Mouse (Mus musculus): ENCODE results near the gene Tapbp.

The Tapbp gene

DNA sequence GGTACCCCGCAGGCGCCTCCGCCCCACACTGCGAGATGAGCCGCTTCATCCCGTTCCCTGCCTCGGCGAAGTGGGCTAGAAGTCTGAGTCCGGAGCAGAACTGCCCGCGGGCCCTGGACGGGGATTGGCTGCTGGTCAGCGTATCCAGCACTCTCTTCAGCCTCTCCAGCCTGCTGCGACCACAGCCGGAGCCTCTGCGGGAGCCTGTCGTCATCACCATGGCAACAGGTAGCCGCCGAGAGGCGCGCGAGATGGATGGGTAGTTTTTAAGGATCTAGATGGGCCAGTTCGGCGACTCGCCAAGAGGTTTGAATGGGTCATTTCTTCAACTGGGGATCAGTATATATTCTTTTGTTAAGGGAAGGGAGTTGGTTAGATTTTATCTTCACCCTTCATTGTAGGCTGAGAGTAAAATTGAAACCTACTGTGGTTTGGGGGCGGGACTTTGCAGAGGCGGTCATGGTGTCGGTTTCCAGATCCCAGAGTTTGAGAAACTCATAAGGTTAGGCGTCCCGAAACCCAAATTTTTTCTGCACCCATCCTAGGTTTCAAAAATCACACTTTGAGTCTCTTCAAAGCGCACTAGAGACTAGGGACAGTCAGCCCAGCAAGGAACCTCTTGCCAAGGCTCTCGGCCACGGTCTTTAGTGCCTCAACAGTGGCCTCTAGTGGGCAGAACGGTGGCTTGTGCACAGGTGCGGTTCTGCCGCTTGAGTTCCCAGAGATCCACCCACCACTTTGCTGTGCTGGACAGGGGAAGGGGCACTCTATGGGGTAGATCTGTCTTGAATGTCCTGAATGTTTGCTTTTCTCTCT, 4.8 kb downstream of the Tapbp start:
- CTCF ChIA-PET = interaction anchor here (0.8 kb wide), 1 partner anchor 24 kb away, joined by 5 read pairs; no protein-coding TSS in a partner anchor

GRCm38 (mm10) chr17:33921361-33921760, 5.7 kb downstream of the Tapbp start:
- CTCF ChIA-PET = interaction anchor here (0.8 to 1.5 kb wide), 2 partner anchors 11 to 25 kb away, joined by 5 to 6 read pairs; no protein-coding TSS in a partner anchor

DNA sequence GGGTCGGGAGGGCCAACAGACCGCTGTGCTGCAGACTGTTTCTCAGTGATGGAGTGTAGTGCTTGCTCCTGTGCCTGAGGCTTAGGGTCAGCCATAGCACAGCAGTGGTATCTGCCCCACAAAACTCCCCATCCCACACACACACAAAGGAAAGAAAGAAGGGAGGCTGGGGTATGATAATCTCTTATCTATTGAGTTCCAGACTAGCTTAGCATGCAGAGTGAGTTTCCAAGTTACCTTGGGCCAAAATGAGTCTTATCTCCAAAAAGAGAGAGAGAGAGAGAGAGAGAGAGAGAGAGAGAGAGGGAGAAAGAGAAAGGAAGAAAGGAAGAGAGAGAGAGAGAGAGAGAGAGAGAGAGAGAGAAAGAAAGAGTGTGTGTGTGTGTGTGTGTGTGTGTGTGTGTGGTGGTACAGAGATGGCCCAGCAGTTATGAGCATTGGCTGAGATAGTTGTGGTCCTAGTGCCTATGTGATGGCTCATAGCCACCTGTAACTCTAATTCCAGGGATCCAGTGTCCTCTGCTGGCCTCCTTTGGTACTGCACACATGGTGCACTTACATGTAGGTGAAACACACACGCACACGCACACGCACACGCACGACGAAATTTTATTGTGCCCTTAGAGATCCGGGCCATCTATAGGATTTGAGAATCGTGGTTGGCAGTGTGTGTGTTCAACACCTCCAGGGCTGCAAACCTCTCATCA, 9.0 kb downstream of the Tapbp start:
- CTCF ChIA-PET = interaction anchor here (0.6 to 1.0 kb wide), 3 partner anchors 27 to 229 kb away, joined by 3 to 11 read pairs (median 6); no protein-coding TSS in a partner anchor

DNA sequence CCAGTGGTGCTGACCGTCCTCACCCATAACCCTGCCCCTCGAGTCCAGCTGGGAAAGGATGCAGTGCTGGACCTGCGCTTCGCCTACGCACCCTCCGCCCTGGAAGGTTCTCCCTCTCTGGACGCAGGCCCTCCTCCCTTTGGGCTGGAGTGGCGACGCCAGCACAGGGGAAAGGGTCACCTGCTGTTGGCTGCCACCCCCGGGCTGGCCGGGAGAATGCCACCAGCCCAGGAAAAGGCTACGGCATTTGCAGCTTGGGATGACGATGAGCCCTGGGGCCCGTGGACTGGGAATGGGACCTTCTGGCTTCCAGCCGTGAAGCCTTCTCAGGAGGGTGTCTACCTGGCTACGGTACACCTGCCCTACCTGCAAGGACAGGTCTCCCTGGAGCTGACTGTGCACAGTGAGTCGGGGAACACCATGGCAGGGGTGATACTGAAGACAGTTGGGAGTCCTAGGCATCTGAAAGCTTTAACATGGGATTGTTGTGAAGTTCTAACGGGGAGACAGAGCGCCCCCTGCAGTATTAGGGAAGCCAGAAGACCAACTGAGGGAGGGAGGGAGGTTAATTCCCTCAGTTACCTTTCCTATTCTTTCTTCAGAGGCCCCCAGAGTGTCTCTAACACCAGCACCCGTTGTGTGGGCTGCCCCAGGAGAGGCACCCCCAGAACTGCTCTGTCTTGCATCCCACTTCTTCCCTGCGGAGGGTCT, 9.9 kb downstream of the Tapbp start:
- CTCF ChIA-PET = interaction anchor here (0.6 to 1.0 kb wide), 3 partner anchors 28 to 30 kb away, joined by 3 to 11 read pairs (median 3); no protein-coding TSS in a partner anchor

GRCm38 (mm10) chr17:33926207-33926932, 10.7 kb downstream of the Tapbp start:
- CTCF ChIA-PET = interaction anchor here (1.0 kb wide), 2 partner anchors 15 to 30 kb away, joined by 3 to 11 read pairs; partner anchors contain the start of gene Wdr46

DNA sequence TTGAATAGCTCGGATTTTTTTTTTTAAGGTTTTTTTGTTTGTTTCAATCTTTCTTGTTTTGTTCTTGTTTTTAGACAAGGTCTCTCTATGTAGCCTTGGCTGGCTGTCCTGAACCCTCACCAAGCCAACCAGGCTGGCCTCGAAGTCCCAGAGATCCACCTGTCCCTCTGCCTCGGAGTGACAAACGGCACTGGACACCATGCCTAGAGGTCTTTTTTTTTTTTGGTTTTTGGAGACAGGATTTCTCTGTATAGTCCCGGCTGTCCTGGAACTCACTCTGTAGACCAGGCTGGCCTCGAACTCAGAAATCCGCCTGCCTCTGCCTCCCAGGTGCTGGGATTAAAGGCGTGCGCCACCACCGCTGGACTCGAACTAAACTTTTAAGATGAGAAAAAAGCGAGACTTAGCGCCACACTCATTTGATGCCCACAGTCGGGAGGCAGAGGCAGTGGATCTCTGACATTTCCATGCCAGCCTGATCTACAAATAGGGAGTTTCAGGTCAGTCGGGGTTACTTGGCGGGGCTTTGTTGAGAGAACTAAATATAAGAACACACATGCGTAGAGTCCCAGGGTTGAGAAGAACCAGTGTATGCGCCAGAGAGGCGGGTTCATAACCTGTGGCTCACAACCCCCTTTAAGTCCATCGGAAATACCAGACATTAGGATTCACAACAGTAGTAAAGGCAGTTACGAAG, 12.7 kb downstream of the Tapbp start:
- CTCF ChIA-PET = interaction anchor here (0.6 to 0.7 kb wide), 3 partner anchors 11 to 18 kb away, joined by 3 to 5 read pairs (median 3); partner anchors contain the start of genes Pfdn6 and Wdr46

DNA sequence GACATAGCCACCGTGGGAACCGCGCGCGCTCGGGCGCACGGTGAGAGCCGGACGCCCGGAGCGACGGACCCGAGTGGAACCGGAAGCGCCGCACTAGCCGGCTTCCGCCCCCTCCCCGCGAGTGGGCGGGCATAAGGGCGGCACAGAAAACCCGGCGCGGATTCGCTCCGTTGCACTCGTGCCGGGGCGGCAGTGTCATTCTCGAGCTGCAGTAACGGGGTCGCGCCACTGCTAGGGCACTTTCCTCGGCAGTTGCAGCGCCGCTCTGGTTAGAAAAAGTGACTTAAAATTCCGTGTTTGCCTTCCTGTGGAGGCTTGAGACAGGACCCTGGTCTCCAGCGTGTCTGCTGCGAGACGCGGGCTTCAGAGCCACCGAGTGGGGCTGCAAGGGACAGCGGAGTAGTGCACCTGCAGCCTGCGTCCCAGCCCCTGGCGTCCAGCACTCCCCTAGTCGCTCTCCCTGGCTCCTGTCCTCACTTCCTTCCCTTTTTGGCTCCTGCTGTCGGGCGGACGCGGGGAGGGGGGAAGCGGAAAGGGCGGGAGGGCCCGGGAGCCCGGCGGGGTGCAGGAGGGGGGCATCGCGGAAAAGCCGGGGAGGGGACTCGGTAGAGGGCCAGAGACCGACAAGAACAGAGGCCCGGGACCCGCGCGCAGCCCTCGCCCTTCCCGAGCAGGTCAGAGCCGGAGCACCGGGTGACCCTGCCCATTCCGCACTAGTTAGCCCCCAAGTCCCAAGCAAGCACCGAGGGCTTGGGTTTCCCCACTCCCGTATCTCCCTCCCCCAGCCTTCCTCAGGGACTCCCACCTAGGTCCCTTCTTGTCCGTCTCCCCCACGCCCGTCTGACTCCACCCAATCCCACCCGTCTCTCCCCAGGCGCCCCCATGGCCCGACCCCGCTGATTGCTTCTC, 13.9 kb downstream of the Tapbp start, which contains the start of gene Rgl2:
Gene Rgl2 (plus strand): TSS at position 173 of the 909 bp plus-strand sequence.
- CTCF ChIA-PET = interaction anchor here (1.5 kb wide), 1 partner anchor 10 kb away, joined by 3 read pairs; the partner anchor contains the start of gene Pfdn6

DNA sequence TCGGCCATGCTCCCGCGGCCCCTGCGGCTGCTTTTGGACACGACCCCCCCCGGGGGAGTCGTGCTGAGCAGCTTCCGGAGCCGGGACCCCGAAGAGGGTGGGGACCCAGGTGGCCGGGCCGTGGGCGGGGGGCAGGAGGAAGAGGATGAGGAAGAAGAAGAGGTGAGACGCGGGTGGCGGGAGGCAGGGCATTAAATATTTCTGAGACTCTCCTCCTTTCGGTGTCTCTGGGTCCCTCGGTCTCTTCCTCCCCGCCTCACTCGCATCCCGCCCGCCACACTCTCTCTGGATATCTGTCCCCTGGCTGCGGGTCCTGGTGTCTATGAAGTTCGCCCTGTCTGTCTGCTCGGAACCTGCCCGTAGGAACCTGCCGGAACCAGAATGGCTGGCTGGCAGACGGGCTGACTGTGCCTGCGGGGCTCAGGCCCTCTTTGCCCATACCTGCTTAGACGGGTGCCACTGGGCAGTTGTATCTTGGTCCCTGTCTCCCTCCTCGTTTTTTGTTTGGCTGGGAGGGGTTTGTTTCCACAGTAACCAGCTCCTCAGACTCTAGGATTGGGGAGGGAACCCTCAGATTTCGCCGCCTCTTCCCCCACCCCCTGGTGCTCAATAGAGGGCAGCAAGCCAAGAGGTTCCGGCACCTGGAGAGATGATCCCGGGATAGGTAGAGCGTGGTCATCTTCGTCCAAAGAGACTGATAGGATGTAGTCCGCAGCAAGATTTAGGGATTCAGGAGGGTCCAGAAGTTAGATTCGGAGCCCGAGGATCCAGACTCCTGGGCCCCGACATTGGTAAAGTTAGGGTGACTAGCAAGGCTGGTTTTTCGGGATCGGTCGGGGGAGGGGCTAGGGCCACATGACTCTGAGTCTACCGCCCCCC, 14.8 kb downstream of the Tapbp start:
- CTCF ChIA-PET = interaction anchor here (0.6 to 1.5 kb wide), 2 partner anchors 10 to 20 kb away, joined by 3 read pairs; partner anchors contain the start of gene Pfdn6

GRCm38 (mm10) chr17:33931159-33931866, 15.6 kb downstream of the Tapbp start:
- CTCF ChIA-PET = interaction anchor here (0.6 to 1.5 kb wide), 2 partner anchors 9 to 20 kb away, joined by 3 read pairs; partner anchors contain the start of gene Pfdn6

- CTCF ChIA-PET = no interaction called here
Observed at GRCm38 (mm10) chr17:33931947-33932346, 16.2 kb downstream of the Tapbp start.

GRCm38 (mm10) chr17:33932448-33932847, 16.7 kb downstream of the Tapbp start:
- CTCF ChIA-PET = no interaction called here

DNA sequence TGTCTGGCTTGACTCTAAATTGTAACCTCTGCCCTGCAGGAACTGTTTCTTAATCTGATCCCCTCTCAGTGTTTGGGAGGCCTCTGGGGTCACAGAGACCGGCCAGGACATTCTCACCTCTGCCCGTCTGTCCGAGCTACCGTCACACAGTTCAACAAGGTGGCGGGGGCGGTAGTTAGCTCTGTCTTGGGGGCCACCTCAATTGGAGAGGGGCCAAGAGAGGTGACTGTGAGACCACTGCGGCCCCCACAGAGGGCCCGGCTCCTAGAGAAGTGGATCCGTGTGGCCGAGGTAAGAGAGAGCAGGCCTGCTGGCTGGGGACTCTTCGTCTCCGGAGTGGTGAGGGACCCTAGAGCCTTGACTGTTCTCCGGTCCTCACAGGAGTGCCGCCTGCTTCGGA, 17.3 kb downstream of the Tapbp start:
- CTCF ChIA-PET = no interaction called here

DNA sequence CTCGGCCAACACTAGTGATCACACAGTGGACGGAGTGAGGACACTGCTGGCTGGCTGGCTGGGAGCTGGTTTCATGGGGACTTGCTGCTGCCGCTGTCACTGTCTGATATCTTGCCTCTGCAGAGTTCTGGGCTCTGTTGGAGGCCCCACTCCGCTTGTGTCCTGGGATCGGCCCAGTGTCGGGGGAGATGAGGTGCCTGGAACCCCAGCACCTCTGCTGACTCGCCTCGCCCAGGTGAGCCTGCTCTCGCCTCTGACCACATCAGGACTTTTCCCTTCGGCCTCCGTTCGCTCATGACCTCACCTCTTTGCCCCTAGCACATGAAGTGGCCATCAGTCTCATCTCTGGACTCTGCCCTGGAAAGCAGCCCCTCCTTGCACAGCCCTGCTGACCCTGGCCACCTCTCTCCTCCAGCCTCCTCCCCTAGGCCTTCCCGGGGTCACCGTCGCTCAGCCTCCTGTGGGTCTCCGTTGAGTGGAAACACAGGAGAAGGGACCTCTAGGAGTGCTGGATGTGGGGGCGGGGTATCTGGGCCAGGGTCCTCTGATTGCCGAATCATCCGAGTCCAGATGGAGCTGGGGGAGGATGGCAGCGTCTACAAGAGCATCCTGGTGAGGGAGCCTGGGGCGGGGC, 19.8 kb downstream of the Tapbp start:
- CTCF ChIA-PET = no interaction called here

- CTCF ChIA-PET = interaction anchor here (0.6 kb wide), 1 partner anchor 1261 kb away, joined by 4 read pairs; no protein-coding TSS in a partner anchor
Observed at GRCm38 (mm10) chr17:33936993-33937392, 21.3 kb downstream of the Tapbp start.

DNA sequence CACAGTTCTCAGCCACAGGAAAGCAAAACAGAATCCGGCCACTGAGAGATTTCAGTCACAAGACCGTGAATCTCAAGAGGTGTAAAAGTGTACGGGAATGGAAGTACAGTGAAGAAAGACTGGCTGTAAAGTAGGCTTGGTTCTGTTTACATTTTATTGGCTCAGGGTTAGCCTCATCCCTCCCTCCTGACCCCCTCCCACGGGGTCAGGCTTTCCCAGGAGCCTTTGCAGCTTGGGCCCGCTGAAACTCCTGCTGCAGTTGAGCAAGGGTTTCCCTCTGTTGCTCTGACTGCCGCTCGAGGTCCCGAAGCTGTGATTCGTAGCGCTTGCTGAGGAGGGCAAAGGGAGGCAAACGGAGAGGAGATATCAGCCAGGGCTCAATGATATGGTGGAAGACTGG, 23.1 kb downstream of the Tapbp start:
- CTCF ChIA-PET = no interaction called here

- CTCF ChIA-PET = interaction anchor here (0.7 to 1.4 kb wide), 4 partner anchors 10 to 211 kb away, joined by 3 read pairs; no protein-coding TSS in a partner anchor
Observed at GRCm38 (mm10) chr17:33940206-33940805, 24.6 kb downstream of the Tapbp start, which contains the start of the genes Pfdn6 and Wdr46. Pfdn6 (minus strand) TSS chr17:33940343. Wdr46 (plus strand) TSS chr17:33940660.

All from spleen, embryonic (tissue).